Comparison of ENCODE assay signal across 30 mouse cellular contexts in the genomic region with DNA sequence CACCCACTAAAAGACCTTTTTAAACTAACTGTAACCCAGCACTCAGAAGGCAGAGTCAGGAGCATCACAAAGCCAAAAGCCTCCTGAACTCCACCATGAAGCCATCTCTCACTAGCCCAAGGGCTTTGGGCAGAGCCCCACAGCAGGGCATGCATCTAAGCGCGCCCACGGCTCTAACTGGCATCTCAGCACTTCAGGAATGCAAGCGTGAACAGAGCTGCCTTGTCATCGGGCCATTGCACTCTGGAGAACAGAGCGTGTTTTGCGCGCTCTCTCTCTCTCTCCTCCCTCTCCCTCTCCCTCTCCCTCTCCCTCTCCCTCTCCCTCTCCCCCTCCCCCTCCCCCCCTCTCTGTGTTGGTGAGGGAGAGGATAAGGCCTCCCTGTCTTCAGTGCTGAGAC. TPM values are rescaled to one million over a fixed set of nuclear protein-coding genes. Genes with fewer than 3 reads are reported as not detected.
DNase-seq lines count a peak whose midpoint lies in the region; ATAC-seq and TF ChIP-seq lines count a peak whose summit lies in the region.
"Had no signal": no experiment of that assay in that cellular context is flagged by ENCODE, and none has a peak within 500 bp of the region (broad histone marks: within the 10 kb centered on the region; RNA-seq: fewer than 3 reads in every experiment).

No protein-coding gene starts in this region.

- no peak for TF ChIP-seq CTCF in liver, postnatal 0 days (IDR thresholded peaks at IDR 0.05; ENCODE audit: low read depth)

- no peak for DNase-seq in heart, postnatal 36 days
- no peak for DNase-seq in liver, embryonic 13.5 days
- no peak for DNase-seq in liver, postnatal 0 days
- peak; percentile 59 for DNase-seq in Muller cell, postnatal 12 days (ENCODE audit: inconsistent ontology term)
- no peak for DNase-seq in thymus, postnatal 10 days (ENCODE audit: low spot score in 2 of 2)
- DNase-seq: adrenal gland, adult 8-10 months; adrenal gland, postnatal 25 days; B cell, adult 2 months; cerebellum, adult 11 months; cerebellum, adult 2 months; cerebellum, adult 9-11 months; cerebellum, postnatal 25 days; gastrocnemius, adult 2 months; gastrocnemius, postnatal 14 days; heart, adult 11 months; heart, postnatal 10 days; heart, postnatal 4 days had no signal

- no peaks in the 10 kb centered on the region for H3K36me3 ChIP-seq in heart, embryonic 13.5 days
- no peaks in the 10 kb centered on the region for H3K36me3 ChIP-seq in liver, embryonic 13.5 days
- H3K36me3 ChIP-seq in liver, postnatal 0 days (replicated peaks; ENCODE audit: insufficient read depth, low read length): no peaks in the 10 kb centered on the region
- H3K36me3 ChIP-seq in forebrain, embryonic 13.5 days (ENCODE audit: poor library complexity, severe bottlenecking): no peaks in the 10 kb centered on the region
- H3K36me3 ChIP-seq: embryonic facial prominence, embryonic 12.5 days; embryonic facial prominence, embryonic 15.5 days; forebrain, embryonic 15.5 days; G1E; heart, embryonic 15.5 days; hindbrain, embryonic 12.5 days; hindbrain, embryonic 15.5 days; intestine, embryonic 15.5 days had no signal

- no peak for ATAC-seq in heart, embryonic 13.5 days (ENCODE audit: extremely low read depth, insufficient number of reproducible peaks, low FRiP score, low TSS enrichment)
- ATAC-seq in liver, embryonic 13.5 days (ENCODE audit: low read depth): no peak
- ATAC-seq in liver, postnatal 0 days: no peak
- ATAC-seq in forebrain, embryonic 13.5 days: no peak
- ATAC-seq: activated CD4-positive, CD25-positive, alpha-beta regulatory T cell, adult 4 months; forebrain, embryonic 15.5 days; intestine, embryonic 15.5 days had no signal

- H3K9me3 ChIP-seq in heart, embryonic 13.5 days: no peaks in the 10 kb centered on the region
- H3K9me3 ChIP-seq in liver, embryonic 13.5 days (replicated peaks): no peaks in the 10 kb centered on the region
- H3K9me3 ChIP-seq in liver, postnatal 0 days (ENCODE audit: low read length): no peaks in the 10 kb centered on the region
- peaks cover 7% of the 10 kb centered on the region; the same call in 1 of the 2 replicates for H3K9me3 ChIP-seq in forebrain, embryonic 13.5 days (replicated peaks)
- H3K9me3 ChIP-seq: embryonic facial prominence, embryonic 12.5 days; embryonic facial prominence, embryonic 15.5 days; forebrain, embryonic 15.5 days; G1E; heart, embryonic 15.5 days; hindbrain, embryonic 15.5 days; intestine, embryonic 15.5 days had no signal

- no peak overlapping the region for H3K4me2 ChIP-seq in heart, embryonic 13.5 days
- no peak overlapping the region for H3K4me2 ChIP-seq in liver, embryonic 13.5 days
- H3K4me2 ChIP-seq in liver, postnatal 0 days (ENCODE audit: low read depth, low read length): no peak overlapping the region
- no peak overlapping the region for H3K4me2 ChIP-seq in forebrain, embryonic 13.5 days
- H3K4me2 ChIP-seq: embryonic facial prominence, embryonic 12.5 days; embryonic facial prominence, embryonic 15.5 days; forebrain, embryonic 15.5 days; heart, embryonic 11.5 days; heart, embryonic 15.5 days; hindbrain, embryonic 12.5 days; hindbrain, embryonic 15.5 days; intestine, embryonic 15.5 days had no signal

- peaks cover 12% of the 10 kb centered on the region; the same call in 1 of the 2 replicates for H3K4me1 ChIP-seq in heart, embryonic 13.5 days
- peaks cover 43% of the 10 kb centered on the region for H3K4me1 ChIP-seq in liver, embryonic 13.5 days (replicated peaks)
- peaks cover 2% of the 10 kb centered on the region; the same call in 1 of the 2 replicates for H3K4me1 ChIP-seq in liver, postnatal 0 days (ENCODE audit: insufficient read depth)
- H3K4me1 ChIP-seq in forebrain, embryonic 13.5 days: no peaks in the 10 kb centered on the region
- H3K4me1 ChIP-seq: embryonic facial prominence, embryonic 12.5 days; forebrain, embryonic 15.5 days; hindbrain, embryonic 12.5 days; hindbrain, embryonic 15.5 days; intestine, embryonic 15.5 days had no signal

- H3K4me3 ChIP-seq in heart, embryonic 13.5 days: no peak overlapping the region
- H3K4me3 ChIP-seq in liver, embryonic 13.5 days (replicated peaks): no peak overlapping the region
- H3K4me3 ChIP-seq in liver, postnatal 0 days (ENCODE audit: low read depth, low read length): no peak overlapping the region
- no peak overlapping the region for H3K4me3 ChIP-seq in forebrain, embryonic 13.5 days
- H3K4me3 ChIP-seq: embryonic facial prominence, embryonic 12.5 days; embryonic facial prominence, embryonic 15.5 days; forebrain, embryonic 15.5 days; gastrocnemius, adult 2 months; heart, embryonic 15.5 days; hindbrain, embryonic 12.5 days; hindbrain, embryonic 15.5 days; intestine, embryonic 15.5 days had no signal

- 43% methylated on average over 8 of the region's 8 CpGs for WGBS in heart, embryonic 13.5 days
- WGBS in liver, embryonic 13.5 days (ENCODE audit: insufficient replicate concordance): 76% methylated on average over 8 of the region's 8 CpGs
- WGBS in liver, postnatal 0 days (ENCODE audit: insufficient replicate concordance): 84% methylated on average over 8 of the region's 8 CpGs
- WGBS in forebrain, embryonic 13.5 days: 72% methylated on average over 8 of the region's 8 CpGs

- no peaks in the 10 kb centered on the region for H3K27me3 ChIP-seq in heart, embryonic 13.5 days (replicated peaks)
- no peaks in the 10 kb centered on the region for H3K27me3 ChIP-seq in liver, embryonic 13.5 days
- no peaks in the 10 kb centered on the region for H3K27me3 ChIP-seq in liver, postnatal 0 days (ENCODE audit: insufficient read depth, low read length)
- H3K27me3 ChIP-seq in forebrain, embryonic 13.5 days: no peaks in the 10 kb centered on the region
- H3K27me3 ChIP-seq: CH12.LX; embryonic facial prominence, embryonic 12.5 days; embryonic facial prominence, embryonic 15.5 days; forebrain, embryonic 15.5 days; heart, embryonic 15.5 days; hindbrain, embryonic 12.5 days; hindbrain, embryonic 15.5 days; intestine, embryonic 15.5 days had no signal

- 0 out of 2 replicates have a peak overlapping the region, but pooled peaks have one; percentile 12 for H3K27ac ChIP-seq in heart, embryonic 13.5 days (replicated peaks)
- H3K27ac ChIP-seq in liver, embryonic 13.5 days: peak overlapping the region; percentile 63
- no peak overlapping the region for H3K27ac ChIP-seq in liver, postnatal 0 days (ENCODE audit: low read depth)
- no peak overlapping the region for H3K27ac ChIP-seq in forebrain, embryonic 13.5 days
- H3K27ac ChIP-seq: embryonic facial prominence, embryonic 12.5 days; embryonic facial prominence, embryonic 15.5 days; forebrain, embryonic 15.5 days; gastrocnemius, adult 2 months; hindbrain, embryonic 12.5 days; hindbrain, embryonic 15.5 days; intestine, embryonic 15.5 days had no signal

- intact Hi-C loops in heart, postnatal 36 days (cut with DNase I): no loop called here

- H3K9ac ChIP-seq in heart, embryonic 13.5 days: no peak overlapping the region
- H3K9ac ChIP-seq in liver, embryonic 13.5 days: no peak overlapping the region
- H3K9ac ChIP-seq in liver, postnatal 0 days (replicated peaks): no peak overlapping the region
- no peak overlapping the region for H3K9ac ChIP-seq in forebrain, embryonic 13.5 days
- H3K9ac ChIP-seq: embryonic facial prominence, embryonic 12.5 days; embryonic facial prominence, embryonic 15.5 days; forebrain, embryonic 15.5 days; heart, embryonic 15.5 days; hindbrain, embryonic 12.5 days; hindbrain, embryonic 15.5 days; intestine, embryonic 15.5 days had no signal

- no peak for TF ChIP-seq EP300 in liver, postnatal 0 days (IDR thresholded peaks at IDR 0.05; ENCODE audit: low read depth)

RNA-seq across cellular contexts. Expression of gene Fscn1, which starts 23.0 kb away (rescaled TPM):
- 135 and 155 TPM in 2 replicates for polyA plus RNA-seq in heart, embryonic 13.5 days (2015; fragmentation: Nextera tagmentation; extraction: Ambion mirVana)
- 10 to 100 TPM; 26.5 to 37.6 TPM for total RNA-seq in heart, postnatal 36 days (2021)
- 29.5 and 38.3 TPM in 2 replicates for polyA plus RNA-seq in liver, embryonic 13.5 days (2015; fragmentation: Nextera tagmentation; extraction: Ambion mirVana)
- 6.9 and 7.3 TPM in 2 replicates for polyA plus RNA-seq in liver, postnatal 0 days (2015; fragmentation: Nextera tagmentation; extraction: Ambion mirVana)
- polyA plus RNA-seq in forebrain, embryonic 13.5 days (2015; fragmentation: Nextera tagmentation; extraction: Ambion mirVana): 521 and 522 TPM in 2 replicates
- total RNA-seq: G1E had no signal
- polyA plus RNA-seq: G1E had no signal

Comparison
In these comparisons a context has a peak if more than half of its experiments do, and no peak if none do; other contexts are left out.
1. H3K27ac ChIP-seq: peak in heart, embryonic 13.5 days (single experiment) and liver, embryonic 13.5 days (single experiment); none in liver, postnatal 0 days (single experiment) and forebrain, embryonic 13.5 days (single experiment).